Mouse (Mus musculus): ENCODE measurements around the gene Fam160a1.

Gene Fam160a1

GRCm38 (mm10) chr3:85841454-85842176 lies 24.5 kb upstream of the Fam160a1 start:
- no peak for TF ChIP-seq CTCF (conservative IDR thresholded peaks at IDR 0.05; ENCODE audit: low read length)
- no peak for TF ChIP-seq POU5F1 (IDR thresholded peaks at IDR 0.05; ENCODE audit: borderline replicate concordance, low read length)
- TF ChIP-seq NANOG (IDR thresholded peaks at IDR 0.05; ENCODE audit: borderline replicate concordance, low read length), result no peak
- no peaks in the 10 kb centered on the region for H3K27me3 ChIP-seq (ENCODE audit: insufficient read depth, low read length)
- no peak overlapping the region for H3K4me3 ChIP-seq (replicated peaks; ENCODE audit: low read length)
- peaks cover 15% of the 10 kb centered on the region for H3K4me1 ChIP-seq (replicated peaks; ENCODE audit: low read depth, low read length)
- no peaks in the 10 kb centered on the region for H3K36me3 ChIP-seq (ENCODE audit: insufficient read depth, low read length)
- peaks cover 22% of the 10 kb centered on the region for H3K9me3 ChIP-seq (ENCODE audit: low read length)

- H3K4me3 ChIP-seq (replicated peaks; ENCODE audit: low read length), result no peak overlapping the region
- peaks cover 19% of the 10 kb centered on the region for H3K4me1 ChIP-seq (replicated peaks; ENCODE audit: low read depth, low read length)
- peaks cover 4% of the 10 kb centered on the region; the same call in 1 of the 2 replicates for H3K27me3 ChIP-seq (ENCODE audit: insufficient read depth, low read length)
- no peaks in the 10 kb centered on the region for H3K36me3 ChIP-seq (ENCODE audit: insufficient read depth, low read length)
- peaks cover 4% of the 10 kb centered on the region; the same call in 1 of the 2 replicates for H3K9me3 ChIP-seq (ENCODE audit: low read length)
- no peak for TF ChIP-seq POU5F1 (IDR thresholded peaks at IDR 0.05; ENCODE audit: borderline replicate concordance, low read length)
- no peak for TF ChIP-seq NANOG (IDR thresholded peaks at IDR 0.05; ENCODE audit: borderline replicate concordance, low read length)
- TF ChIP-seq CTCF (conservative IDR thresholded peaks at IDR 0.05; ENCODE audit: low read length), result no peak
Measured at GRCm38 (mm10) chr3:85833627-85834026, 16.5 kb upstream of the Fam160a1 start.

GRCm38 (mm10) chr3:85832490-85833155 lies 15.5 kb upstream of the Fam160a1 start:
- Histone ChIP-seq H3K9me3 (ENCODE audit: low read length) (no peaks in the 10 kb centered on the region), H3K27me3 (ENCODE audit: insufficient read depth, low read length) (peaks cover 4% of the 10 kb centered on the region; the same call in 1 of the 2 replicates), H3K4me1 (replicated peaks; ENCODE audit: low read depth, low read length) (peaks cover 19% of the 10 kb centered on the region), H3K36me3 (ENCODE audit: insufficient read depth, low read length) (no peaks in the 10 kb centered on the region), H3K4me3 (replicated peaks; ENCODE audit: low read length) (no peak overlapping the region)
- TF ChIP-seq NANOG (IDR thresholded peaks at IDR 0.05; ENCODE audit: borderline replicate concordance, low read length) (0 out of 2 replicates have a peak, but pooled peaks have one; percentile 3), CTCF (conservative IDR thresholded peaks at IDR 0.05; ENCODE audit: low read length) (no peak)

DNA sequence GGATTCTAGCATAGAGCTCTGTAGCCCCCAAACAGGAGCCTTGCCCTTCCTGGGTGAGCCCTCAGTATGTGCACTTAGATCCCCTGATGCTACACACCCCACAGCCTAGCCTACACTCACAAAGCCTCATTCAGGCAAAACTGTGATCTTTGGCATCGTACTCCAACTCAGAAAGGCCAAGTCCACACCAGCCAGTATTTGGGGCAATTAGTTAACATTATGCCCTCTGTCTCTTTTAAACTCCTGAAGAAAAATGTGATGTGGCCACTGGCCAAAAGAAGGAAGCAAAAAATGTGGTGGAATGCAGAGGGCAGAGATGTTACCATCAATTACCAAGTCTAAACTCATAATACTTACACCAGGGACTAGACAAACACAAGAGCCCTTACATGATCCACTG lies 14.7 kb upstream of the Fam160a1 start:
- no peak for TF ChIP-seq POU5F1 (IDR thresholded peaks at IDR 0.05; ENCODE audit: borderline replicate concordance, low read length)
- peaks cover 4% of the 10 kb centered on the region; the same call in 1 of the 2 replicates for H3K27me3 ChIP-seq (ENCODE audit: insufficient read depth, low read length)
- no peaks in the 10 kb centered on the region for H3K9me3 ChIP-seq (ENCODE audit: low read length)
- H3K4me1 ChIP-seq (replicated peaks; ENCODE audit: low read depth, low read length), result peaks cover 22% of the 10 kb centered on the region
- H3K36me3 ChIP-seq (ENCODE audit: insufficient read depth, low read length), result no peaks in the 10 kb centered on the region
- no peak overlapping the region for H3K4me3 ChIP-seq (replicated peaks; ENCODE audit: low read length)

DNA sequence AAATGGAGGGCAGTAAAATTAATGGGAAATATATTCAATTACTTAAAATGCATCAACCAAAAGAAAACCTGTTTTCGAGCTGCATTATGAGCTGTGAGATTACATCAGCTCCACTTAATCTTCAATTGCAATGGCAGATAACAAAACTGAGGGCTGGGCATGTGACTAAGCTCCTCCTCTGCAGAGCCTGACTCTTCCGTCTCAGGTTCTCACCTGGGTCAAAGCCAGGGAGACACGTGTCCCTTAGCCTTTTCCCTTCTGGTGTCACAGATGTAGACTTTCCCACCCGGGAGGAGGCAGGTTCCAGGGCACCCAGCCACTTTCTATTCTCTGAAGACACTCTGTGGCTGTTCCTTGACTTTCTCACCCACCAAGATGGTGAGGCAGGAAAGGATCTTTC lies 12.0 kb upstream of the Fam160a1 start:
- Histone ChIP-seq H3K27me3 (ENCODE audit: insufficient read depth, low read length) (peaks cover 4% of the 10 kb centered on the region; the same call in 1 of the 2 replicates), H3K4me3 (replicated peaks; ENCODE audit: low read length) (no peak overlapping the region), H3K9me3 (ENCODE audit: low read length) (no peaks in the 10 kb centered on the region), H3K4me1 (replicated peaks; ENCODE audit: low read depth, low read length) (peaks cover 22% of the 10 kb centered on the region), H3K36me3 (ENCODE audit: insufficient read depth, low read length) (no peaks in the 10 kb centered on the region)
- TF ChIP-seq NANOG (IDR thresholded peaks at IDR 0.05; ENCODE audit: borderline replicate concordance, low read length), result no peak
- TF ChIP-seq POU5F1 (IDR thresholded peaks at IDR 0.05; ENCODE audit: borderline replicate concordance, low read length), result no peak
- TF ChIP-seq CTCF (conservative IDR thresholded peaks at IDR 0.05; ENCODE audit: low read length), result no peak

DNA sequence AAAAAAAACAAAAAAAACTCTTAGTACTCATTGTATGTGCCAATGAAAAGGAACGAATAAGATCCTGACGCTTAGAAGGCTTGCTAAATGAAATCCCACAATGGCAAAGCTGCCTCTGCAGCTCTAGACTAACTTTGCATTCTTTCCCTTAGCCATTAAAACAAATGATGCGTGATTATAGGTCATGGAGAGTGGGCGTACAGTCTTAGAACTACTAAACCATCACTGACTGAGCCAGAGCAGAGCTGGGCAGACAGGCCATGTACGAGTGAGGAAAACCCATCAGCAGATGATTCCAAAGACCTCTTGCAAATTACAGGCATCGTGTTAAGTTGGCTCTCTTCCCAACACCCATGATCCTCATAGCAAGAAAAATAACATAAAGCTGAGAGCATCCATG lies 10.7 kb upstream of the Fam160a1 start:
- Histone ChIP-seq H3K9me3 (ENCODE audit: low read length) (no peaks in the 10 kb centered on the region), H3K36me3 (ENCODE audit: insufficient read depth, low read length) (no peaks in the 10 kb centered on the region), H3K4me1 (replicated peaks; ENCODE audit: low read depth, low read length) (peaks cover 16% of the 10 kb centered on the region), H3K4me3 (replicated peaks; ENCODE audit: low read length) (no peak overlapping the region), H3K27me3 (ENCODE audit: insufficient read depth, low read length) (peaks cover 4% of the 10 kb centered on the region; the same call in 1 of the 2 replicates)
- no peak for TF ChIP-seq POU5F1 (IDR thresholded peaks at IDR 0.05; ENCODE audit: borderline replicate concordance, low read length)
- TF ChIP-seq NANOG (IDR thresholded peaks at IDR 0.05; ENCODE audit: borderline replicate concordance, low read length), result no peak

GRCm38 (mm10) chr3:85827283-85827682 lies 10.2 kb upstream of the Fam160a1 start:
- H3K36me3 ChIP-seq (ENCODE audit: insufficient read depth, low read length), result no peaks in the 10 kb centered on the region
- no peak for TF ChIP-seq NANOG (IDR thresholded peaks at IDR 0.05; ENCODE audit: borderline replicate concordance, low read length)
- TF ChIP-seq POU5F1 (IDR thresholded peaks at IDR 0.05; ENCODE audit: borderline replicate concordance, low read length), result no peak
- no peak for TF ChIP-seq CTCF (conservative IDR thresholded peaks at IDR 0.05; ENCODE audit: low read length)
- peaks cover 4% of the 10 kb centered on the region; the same call in 1 of the 2 replicates for H3K27me3 ChIP-seq (ENCODE audit: insufficient read depth, low read length)
- H3K4me3 ChIP-seq (replicated peaks; ENCODE audit: low read length), result no peak overlapping the region
- no peaks in the 10 kb centered on the region for H3K9me3 ChIP-seq (ENCODE audit: low read length)
- peaks cover 11% of the 10 kb centered on the region for H3K4me1 ChIP-seq (replicated peaks; ENCODE audit: low read depth, low read length)

GRCm38 (mm10) chr3:85820839-85821548 lies 3.9 kb upstream of the Fam160a1 start:
- H3K9me3 ChIP-seq (ENCODE audit: low read length), result no peaks in the 10 kb centered on the region
- TF ChIP-seq CTCF (conservative IDR thresholded peaks at IDR 0.05; ENCODE audit: low read length) (no peak), POU5F1 (IDR thresholded peaks at IDR 0.05; ENCODE audit: borderline replicate concordance, low read length) (no peak), NANOG (IDR thresholded peaks at IDR 0.05; ENCODE audit: borderline replicate concordance, low read length) (no peak)
- H3K36me3 ChIP-seq (ENCODE audit: insufficient read depth, low read length), result no peaks in the 10 kb centered on the region
- no peaks in the 10 kb centered on the region for H3K27me3 ChIP-seq (ENCODE audit: insufficient read depth, low read length)
- H3K4me1 ChIP-seq (replicated peaks; ENCODE audit: low read depth, low read length), result no peaks in the 10 kb centered on the region
- no peak overlapping the region for H3K4me3 ChIP-seq (replicated peaks; ENCODE audit: low read length)
